ENCODE assay signal across 15 mouse cellular contexts in genomic region chr5:104958141-104958793, GRCm38 (mm10). TPM values are rescaled to one million over a fixed set of nuclear protein-coding genes. Genes with fewer than 3 reads are reported as not detected.
DNase-seq lines count a peak whose midpoint lies in the region; ATAC-seq and TF ChIP-seq lines count a peak whose summit lies in the region.
"Had no signal": no experiment of that assay in that cellular context is flagged by ENCODE, and none has a peak within 500 bp of the region (broad histone marks: within the 10 kb centered on the region; RNA-seq: fewer than 3 reads in every experiment).

No protein-coding gene starts in this region.

- no peaks in the 10 kb centered on the region for H3K27me3 ChIP-seq in liver, adult 2 months (ENCODE audit: control insufficient read depth, insufficient read depth, low read length)
- H3K27me3 ChIP-seq in kidney, embryonic 15.5 days = no peaks in the 10 kb centered on the region
- H3K27me3 ChIP-seq: embryonic facial prominence, embryonic 13.5 days; heart, embryonic 13.5 days; limb, embryonic 13.5 days had no signal

- no peaks in the 10 kb centered on the region for H3K36me3 ChIP-seq in liver, adult 2 months (ENCODE audit: control insufficient read depth, insufficient read depth, low read length)
- H3K36me3 ChIP-seq in kidney, embryonic 15.5 days = no peaks in the 10 kb centered on the region
- H3K36me3 ChIP-seq: embryonic facial prominence, embryonic 13.5 days; G1E; heart, embryonic 13.5 days; limb, embryonic 13.5 days had no signal

- H3K79me2 ChIP-seq in liver, adult 2 months (ENCODE audit: control insufficient read depth, insufficient read depth, low read length) = no peaks in the 10 kb centered on the region

- DNase-seq in liver, adult 2 months (ENCODE audit: extremely low read depth, low read depth, low spot score) = peak; percentile 63
- no peak for DNase-seq in liver
- peak; percentile 25 for DNase-seq in CD4-positive, CD25-positive, alpha-beta regulatory T cell, adult 2 months (ENCODE audit: low read depth, low spot score)
- DNase-seq in adrenal gland, adult 18-20 months (ENCODE audit: low spot score in 2 of 2) = no peak
- no peak for DNase-seq in right cerebral cortex, adult 2 months (ENCODE audit: low spot score in 2 of 2)
- DNase-seq: adrenal gland, postnatal 10 days; cerebellum, adult 18-20 months; midbrain, embryonic 14.5 days had no signal

- WGBS in liver, adult 2 months = 73% methylated on average over 2 of the region's 2 CpGs
- WGBS in kidney, embryonic 15.5 days = 87% methylated on average over 2 of the region's 2 CpGs

- TF ChIP-seq POLR2A in liver, adult 2 months (IDR thresholded peaks at IDR 0.05; ENCODE audit: extremely low read depth, insufficient read depth, low read length) = no peak

- no peak for TF ChIP-seq CTCF in liver, adult 2 months (IDR thresholded peaks at IDR 0.05; ENCODE audit: low read depth, low read length)

- ATAC-seq in common myeloid progenitor, adult 5-6 weeks (replicated peaks; ENCODE audit: low read depth, poor library complexity, severe bottlenecking) = peak; percentile 96
- ATAC-seq in monocyte, adult 5-6 weeks (replicated peaks; ENCODE audit: insufficient number of reproducible peaks, low FRiP score, low TSS enrichment, poor library complexity, severe bottlenecking) = peak; percentile 94
- ATAC-seq in kidney, embryonic 15.5 days (replicated peaks; ENCODE audit: low FRiP score) = no peak

- no peak overlapping the region for H3K4me3 ChIP-seq in liver, adult 2 months (ENCODE audit: insufficient read depth, low read depth, low read length)
- H3K4me3 ChIP-seq in kidney, embryonic 15.5 days (replicated peaks) = no peak overlapping the region
- H3K4me3 ChIP-seq: embryonic facial prominence, embryonic 13.5 days; heart, embryonic 13.5 days; limb, embryonic 13.5 days had no signal

- H3K4me2 ChIP-seq in kidney, embryonic 15.5 days = no peak overlapping the region
- H3K4me2 ChIP-seq: embryonic facial prominence, embryonic 13.5 days; heart, embryonic 13.5 days; limb, embryonic 13.5 days had no signal

- no peak overlapping the region for H3K9ac ChIP-seq in liver, adult 2 months (ENCODE audit: low read depth, low read length)
- H3K9ac ChIP-seq in kidney, embryonic 15.5 days = no peak overlapping the region
- H3K9ac ChIP-seq: embryonic facial prominence, embryonic 13.5 days; heart, embryonic 13.5 days; limb, embryonic 13.5 days had no signal

- no peak overlapping the region for H3K27ac ChIP-seq in liver, adult 2 months (replicated peaks; ENCODE audit: insufficient read depth, low read depth, low read length)
- H3K27ac ChIP-seq in kidney, embryonic 15.5 days = no peak overlapping the region
- H3K27ac ChIP-seq: embryonic facial prominence, embryonic 13.5 days; heart, embryonic 13.5 days; limb, embryonic 13.5 days had no signal

- no peaks in the 10 kb centered on the region for H3K9me3 ChIP-seq in kidney, embryonic 15.5 days (replicated peaks)
- H3K9me3 ChIP-seq: embryonic facial prominence, embryonic 13.5 days; limb, embryonic 13.5 days had no signal

- no peaks in the 10 kb centered on the region for H3K4me1 ChIP-seq in liver, adult 2 months (ENCODE audit: control insufficient read depth, insufficient read depth, low read length)
- H3K4me1 ChIP-seq in kidney, embryonic 15.5 days = no peaks in the 10 kb centered on the region
- H3K4me1 ChIP-seq: embryonic facial prominence, embryonic 13.5 days; heart, embryonic 13.5 days; limb, embryonic 13.5 days had no signal

RNA-seq across cellular contexts. Expression of gene Abcg3, which starts 24.3 kb away (rescaled TPM):
- 5.0 and 5.7 TPM in 2 replicates for total RNA-seq in liver, adult 2 months (2014; rRNA removed)
- polyA plus RNA-seq in liver, adult 2 months (2012; rRNA removed) = 0.29 and 0.48 TPM in 2 replicates
- 0.32 TPM in 1 of 2 replicates, not detected in the other for total RNA-seq in common myeloid progenitor, adult 5-6 weeks (2017)
- total RNA-seq in monocyte, adult 5-6 weeks (2017) = 74.5 to 88.7 TPM (median 78.9 TPM) in 3 replicates
- polyA plus RNA-seq in kidney, embryonic 15.5 days (2015; fragmentation: Nextera tagmentation; extraction: Ambion mirVana) = 1.3 TPM in 2 replicates
- total RNA-seq in adrenal gland, adult 18-20 months (2021) = under 1 TPM; 0.53 to 0.93 TPM
- polyA plus RNA-seq: G1E had no signal

Comparison
In these comparisons a context has a peak if more than half of its experiments do, and no peak if none do; other contexts are left out.
1. DNase-seq: peak in liver, adult 2 months (single experiment) and CD4-positive, CD25-positive, alpha-beta regulatory T cell, adult 2 months (single experiment); none in liver (single experiment), adrenal gland, adult 18-20 months (0 of 2) and right cerebral cortex, adult 2 months (0 of 2).
2. RNA of gene Abcg3, which starts 24.3 kb away (total RNA-seq): 74.5 to 88.7 TPM in monocyte, adult 5-6 weeks; 5.0 to 5.7 TPM in liver, adult 2 months, 0.53 to 0.93 TPM in adrenal gland, adult 18-20 months and 0.32 TPM in common myeloid progenitor, adult 5-6 weeks; every median in the first group is over 10 times any median in the second.